Mouse (Mus musculus) frontal cortex, postnatal 14 days (tissue): ENCODE measurements at regions not wholly inside any gene's neighbourhood (a gene's known extent, or its start where the extent isn't known, plus 50 kb on each side); places are given as distances from the start of the nearest gene placed in this dataset.

Experiments used
- DNase-seq, 2 experiments: peaks; one replicate each; pipeline ENCODE4 v3.0.0; 2022; ENCODE audit warnings: low spot score in 2 of 2

DNA sequence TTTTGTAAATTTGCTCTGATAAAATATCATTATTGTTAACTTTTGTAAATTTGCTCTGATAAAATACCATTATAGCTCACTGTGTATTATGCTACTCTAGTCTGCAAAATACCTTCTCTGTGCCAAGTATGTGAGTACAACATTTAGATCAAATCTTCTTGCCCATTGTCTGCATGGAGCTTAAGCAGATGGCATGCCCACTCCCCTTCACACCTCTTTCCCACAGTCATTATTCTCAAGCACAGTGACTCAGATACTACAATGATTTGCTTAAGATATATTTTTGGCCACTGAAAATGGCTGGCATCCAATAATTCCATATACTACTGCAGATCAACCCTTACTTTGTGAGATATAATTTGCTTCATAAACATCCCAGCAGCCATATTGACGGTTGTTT, 533.6 kb upstream of the Cntn4 start:
- DNase-seq: peak in 1 of 2 experiments; percentile 2
